8 mouse cellular contexts compared by ENCODE assay signal in genomic region chr16:94570361-94571041, GRCm38 (mm10). TPM values are rescaled to one million over a fixed set of nuclear protein-coding genes. Genes with fewer than 3 reads are reported as not detected.
DNase-seq lines count a peak whose midpoint lies in the region; ATAC-seq and TF ChIP-seq lines count a peak whose summit lies in the region.

No protein-coding gene starts in this region.

- no peaks in the 10 kb centered on the region for H3K9me3 ChIP-seq in G1E (replicated peaks)
- H3K9me3 ChIP-seq in forebrain, postnatal 0 days (ENCODE audit: low read length) = no peaks in the 10 kb centered on the region

- H3K9ac ChIP-seq in forebrain, postnatal 0 days = peak overlapping the region; percentile 97

- peak; percentile 41 for ATAC-seq in G1E (ENCODE audit: extremely low read depth, insufficient number of reproducible peaks, low FRiP score, poor library complexity, severe bottlenecking)
- 0 out of 2 replicates have a peak, but pooled peaks have one; percentile 0 for ATAC-seq in forebrain, postnatal 0 days

- H3K4me1 ChIP-seq in G1E (ENCODE audit: insufficient read depth, low read depth, low read length) = peaks cover 44% of the 10 kb centered on the region
- peaks cover 7% of the 10 kb centered on the region for H3K4me1 ChIP-seq in forebrain, postnatal 0 days (ENCODE audit: insufficient read depth)

- H3K27ac ChIP-seq in forebrain, postnatal 0 days (ENCODE audit: low read depth, low read length) = peak overlapping the region; percentile 100

- peaks cover 19% of the 10 kb centered on the region for H3K36me3 ChIP-seq in G1E (replicated peaks)
- no peaks in the 10 kb centered on the region for H3K36me3 ChIP-seq in forebrain, postnatal 0 days (ENCODE audit: insufficient read depth)

- peak overlapping the region; percentile 89 for H3K4me3 ChIP-seq in G1E (ENCODE audit: low read depth, low read length)
- peak overlapping the region; percentile 98 for H3K4me3 ChIP-seq in forebrain, postnatal 0 days (ENCODE audit: low read depth, low read length)

- TF ChIP-seq CTCF in G1E (IDR thresholded peaks at IDR 0.05; ENCODE audit: low read depth, low read length) = no peak
- TF ChIP-seq CTCF in forebrain, postnatal 0 days (IDR thresholded peaks at IDR 0.05; ENCODE audit: low read depth) = no peak

- peak overlapping the region; percentile 51 for H3K4me2 ChIP-seq in forebrain, postnatal 0 days (ENCODE audit: low read depth)

- WGBS in forebrain, postnatal 0 days = 2% methylated on average over 52 of the region's 88 CpGs

- DNase-seq in G1E (ENCODE audit: low spot score) = peak; percentile 37
- peak; percentile 61 to 74 for DNase-seq in cerebellum, adult 18-20 months
- peak; percentile 46 for DNase-seq in forebrain, postnatal 0 days
- DNase-seq in heart, postnatal 4 days = peak; percentile 69
- DNase-seq in layer of hippocampus, postnatal 10 days (ENCODE audit: low spot score in 2 of 2) = peak; percentile 58 to 72
- peak; percentile 72 for DNase-seq in lung, postnatal 10 days
- peak; percentile 44 for DNase-seq in ovary, postnatal 14 days (ENCODE audit: low spot score)
- DNase-seq in thymus, postnatal 10 days (ENCODE audit: low spot score in 2 of 2) = peak; percentile 46 to 50

- peaks cover 2% of the 10 kb centered on the region; the same call in 1 of the 2 replicates for H3K27me3 ChIP-seq in G1E (ENCODE audit: insufficient read depth, low read length)
- no peaks in the 10 kb centered on the region for H3K27me3 ChIP-seq in forebrain, postnatal 0 days (ENCODE audit: insufficient read depth, low read length)

RNA-seq across cellular contexts. Expression of gene Dyrk1a, which starts 0.7 kb away (rescaled TPM):
- 97.8 and 106 TPM in 2 replicates for total RNA-seq in G1E (2014; fragmentation: Nextera tagmentation)
- 55.8 and 67.3 TPM in 2 replicates for total RNA-seq in G1E (2017)
- 14.5 and 15.9 TPM in 2 replicates for polyA plus RNA-seq in G1E (2012)
- total RNA-seq in forebrain, postnatal 0 days (2014; rRNA removed) = 68.8 and 101 TPM in 2 replicates
- 10.5 and 13.5 TPM in 2 replicates for polyA plus RNA-seq in forebrain, postnatal 0 days (2015; fragmentation: Nextera tagmentation; extraction: Ambion mirVana)
- 100 to 1,000 TPM; 118 to 135 TPM for total RNA-seq in heart, postnatal 4 days (2021)
- total RNA-seq in layer of hippocampus, postnatal 10 days (2021) = 10 to 100 TPM; 84.0 to 88.8 TPM

RNA-seq across cellular contexts. Expression of gene Vps26c, which starts 43.9 kb away (rescaled TPM):
- total RNA-seq in G1E (2014; fragmentation: Nextera tagmentation) (27.5 and 37.2 TPM in 2 replicates), G1E (2017) (80.7 and 102 TPM in 2 replicates)
- 3.2 and 3.4 TPM in 2 replicates for polyA plus RNA-seq in G1E (2012)
- total RNA-seq in forebrain, postnatal 0 days (2014; rRNA removed) = 72.2 and 82.0 TPM in 2 replicates
- 48.2 and 55.0 TPM in 2 replicates for polyA plus RNA-seq in forebrain, postnatal 0 days (2015; fragmentation: Nextera tagmentation; extraction: Ambion mirVana)
- 10 to 100 TPM; 28.7 to 29.8 TPM for total RNA-seq in heart, postnatal 4 days (2021)
- 10 to 100 TPM; 32.1 to 42.0 TPM for total RNA-seq in layer of hippocampus, postnatal 10 days (2021)

Comparison
In these comparisons a context has a peak if more than half of its experiments do, and no peak if none do; other contexts are left out.
1. Peak in every context shown above with its lines: DNase-seq, ATAC-seq, H3K4me3 ChIP-seq and H3K27ac ChIP-seq.